Mouse (Mus musculus): Measurements from ENCODE around the gene Chrm4.

GRCm38 (mm10) chr2:91948151-91948509, 21.1 kb downstream of the Chrm4 start:
- TF ChIP-seq POLR2A (IDR thresholded peaks at IDR 0.05; ENCODE audit: borderline replicate concordance, extremely low read depth, low read depth, low read length) (no peak), CTCF (IDR thresholded peaks at IDR 0.05; ENCODE audit: insufficient read depth, low read length) (no peak)
